Mouse (Mus musculus): ENCODE results near the gene Anks1b. TPM values are rescaled to one million over a fixed set of nuclear protein-coding genes. Genes with fewer than 3 reads are reported as not detected.

The Anks1b gene
- polyA plus RNA-seq, 1 experiment from 2014 or later, result 2.8 TPM

DNA sequence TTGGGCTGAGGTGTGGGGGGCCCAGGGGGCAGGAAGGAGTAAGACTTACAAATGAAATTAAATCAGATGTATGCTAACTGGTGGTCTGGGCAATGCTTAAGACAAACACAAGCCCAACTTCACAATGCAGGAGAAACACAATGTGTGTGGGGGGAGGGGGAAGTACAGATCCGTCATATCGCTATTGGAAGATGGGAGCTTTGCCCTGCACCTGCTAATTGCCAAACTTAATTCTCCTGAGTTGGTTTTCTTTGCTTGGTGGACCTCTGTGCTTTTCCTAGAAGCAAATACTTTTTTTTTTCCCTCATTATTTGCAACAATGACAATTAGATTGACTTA, 957.9 kb downstream of the Anks1b start:
- peaks cover 71% of the 10 kb centered on the region for H3K27me3 ChIP-seq
- no peaks in the 10 kb centered on the region for H3K36me3 ChIP-seq
- 8% methylated on average over 2 of the region's 2 CpGs for WGBS
- no peak for ATAC-seq (ENCODE audit: insufficient number of reproducible peaks, insufficient read depth, low FRiP score, low TSS enrichment)
- H3K4me2 ChIP-seq (replicated peaks), result no peak overlapping the region
- no peak overlapping the region for H3K9ac ChIP-seq
- H3K9me3 ChIP-seq, result no peaks in the 10 kb centered on the region
- no peak overlapping the region for H3K27ac ChIP-seq
- no peak overlapping the region for H3K4me3 ChIP-seq
- H3K4me1 ChIP-seq, result 0 out of 2 replicates have a peak, but pooled peaks cover 3% of the 10 kb centered on the region

DNA sequence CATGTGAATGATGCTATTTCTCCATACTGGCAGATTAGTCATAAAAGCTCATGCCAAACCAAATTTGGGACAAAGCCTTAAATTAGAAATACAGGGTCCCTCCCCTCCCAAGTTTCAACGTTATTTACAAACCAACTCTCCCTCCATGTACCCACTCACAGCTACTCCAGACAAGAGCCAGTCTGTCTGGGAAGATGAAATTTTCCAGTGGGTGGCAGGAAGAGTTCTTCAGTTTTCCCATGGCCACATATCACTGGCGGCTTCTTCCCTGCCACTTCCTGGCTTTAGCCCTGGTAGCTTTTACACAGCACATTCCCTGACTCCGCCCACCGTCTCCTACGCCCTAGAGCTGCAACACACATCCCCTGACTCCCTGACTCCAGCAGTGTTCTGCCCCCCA, 961.0 kb downstream of the Anks1b start:
- Histone ChIP-seq H3K27me3 (peaks cover 43% of the 10 kb centered on the region), H3K9me3 (no peaks in the 10 kb centered on the region), H3K9ac (no peak overlapping the region), H3K4me3 (no peak overlapping the region), H3K4me1 (no peaks in the 10 kb centered on the region), H3K4me2 (replicated peaks) (no peak overlapping the region), H3K27ac (no peak overlapping the region), H3K36me3 (no peaks in the 10 kb centered on the region)
- no peak for ATAC-seq (ENCODE audit: insufficient number of reproducible peaks, insufficient read depth, low FRiP score, low TSS enrichment)
- WGBS, result 26% methylated on average over 5 of the region's 5 CpGs

DNA sequence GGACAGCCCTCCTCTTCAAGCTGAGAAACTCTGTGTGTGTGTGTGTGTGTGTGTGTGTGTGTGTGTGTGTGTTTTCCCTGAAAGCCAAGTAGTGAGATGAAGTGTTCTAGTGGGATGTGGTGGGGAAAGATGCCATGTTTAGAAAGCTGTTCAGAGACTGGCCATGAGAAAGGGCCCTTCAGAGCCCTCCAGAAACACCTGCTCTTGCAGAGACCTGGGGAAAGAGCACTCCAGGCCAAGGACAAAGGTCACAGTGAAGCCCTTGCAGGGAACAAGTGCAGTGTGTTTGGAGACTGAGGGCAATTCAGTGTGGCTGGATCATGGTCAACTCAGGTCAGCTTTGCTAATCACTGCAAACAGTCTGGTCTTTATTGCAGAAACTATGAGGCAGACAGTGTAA, 961.9 kb downstream of the Anks1b start:
- H3K27ac ChIP-seq, result no peak overlapping the region
- peaks cover 35% of the 10 kb centered on the region for H3K27me3 ChIP-seq
- H3K4me2 ChIP-seq (replicated peaks), result no peak overlapping the region
- ATAC-seq (ENCODE audit: insufficient number of reproducible peaks, insufficient read depth, low FRiP score, low TSS enrichment), result no peak
- no peaks in the 10 kb centered on the region for H3K36me3 ChIP-seq
- no peaks in the 10 kb centered on the region for H3K9me3 ChIP-seq
- H3K4me1 ChIP-seq, result no peaks in the 10 kb centered on the region
- H3K9ac ChIP-seq, result no peak overlapping the region
- H3K4me3 ChIP-seq, result no peak overlapping the region

DNA sequence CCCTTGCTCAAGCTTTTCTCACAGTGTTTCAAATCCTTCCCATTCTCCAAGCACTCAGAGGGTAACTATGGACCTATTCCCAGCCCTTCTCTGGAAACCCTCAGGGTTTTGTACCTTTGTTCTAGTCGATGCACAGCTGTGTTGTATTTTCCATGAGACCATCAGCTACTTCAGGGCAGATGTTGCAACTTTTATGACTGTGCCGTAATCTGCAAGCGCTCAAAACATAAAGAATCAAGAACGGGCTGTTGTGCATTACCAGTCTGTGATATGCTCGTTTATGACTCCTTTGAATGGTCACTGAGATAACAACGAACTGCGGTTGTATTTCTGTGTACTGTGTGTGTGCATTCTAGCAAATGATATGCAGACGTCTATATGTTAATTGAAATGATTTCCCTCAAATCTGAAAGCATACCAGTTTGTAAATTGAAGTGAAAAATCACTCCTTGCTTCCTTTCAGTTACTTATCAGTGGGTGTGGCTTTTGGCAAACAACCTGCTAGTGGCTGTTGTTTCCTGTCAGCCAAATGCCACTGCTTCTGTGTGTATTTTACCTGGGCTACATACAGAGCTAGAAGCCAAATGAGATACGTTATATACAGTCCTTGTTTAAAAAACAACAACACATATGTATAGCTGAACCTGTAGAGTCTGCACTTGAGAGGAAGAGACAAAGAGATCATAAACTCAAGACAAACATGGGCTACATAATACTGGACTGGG, 966.5 kb downstream of the Anks1b start:
- 80% methylated on average over 9 of the region's 9 CpGs for WGBS
- Histone ChIP-seq H3K4me2 (replicated peaks) (no peak overlapping the region), H3K9me3 (peaks cover 6% of the 10 kb centered on the region; the same call in 1 of the 2 replicates), H3K36me3 (no peaks in the 10 kb centered on the region), H3K27ac (no peak overlapping the region), H3K27me3 (no peaks in the 10 kb centered on the region), H3K4me1 (no peaks in the 10 kb centered on the region), H3K9ac (no peak overlapping the region), H3K4me3 (no peak overlapping the region)
- no peak for ATAC-seq (ENCODE audit: insufficient number of reproducible peaks, insufficient read depth, low FRiP score, low TSS enrichment)

DNA sequence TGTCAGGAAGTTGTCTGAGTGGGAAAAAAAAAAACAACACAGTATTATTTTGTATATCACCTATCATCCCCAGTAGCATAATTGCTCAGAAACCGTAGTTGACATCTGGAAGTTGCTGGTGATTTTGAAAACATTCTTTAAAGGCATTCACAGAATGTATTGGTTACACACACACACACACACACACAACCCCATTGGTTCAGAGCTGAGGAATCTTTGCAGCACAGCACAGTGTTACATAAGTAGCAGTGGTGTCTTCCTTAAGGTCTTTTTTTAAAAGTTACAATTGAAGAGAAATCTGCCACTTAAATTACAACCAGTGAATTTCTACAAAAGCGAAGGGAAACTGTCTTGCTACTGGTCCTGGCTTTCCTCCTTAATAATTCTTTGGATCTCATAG, 969.1 kb downstream of the Anks1b start:
- Histone ChIP-seq H3K4me1 (no peaks in the 10 kb centered on the region), H3K36me3 (no peaks in the 10 kb centered on the region), H3K4me2 (replicated peaks) (no peak overlapping the region), H3K9me3 (peaks cover 6% of the 10 kb centered on the region; the same call in 1 of the 2 replicates), H3K27me3 (no peaks in the 10 kb centered on the region), H3K9ac (no peak overlapping the region), H3K27ac (no peak overlapping the region), H3K4me3 (no peak overlapping the region)
- no peak for ATAC-seq (ENCODE audit: insufficient number of reproducible peaks, insufficient read depth, low FRiP score, low TSS enrichment)
- WGBS, result 76% methylated on average over 2 of the region's 2 CpGs

DNA sequence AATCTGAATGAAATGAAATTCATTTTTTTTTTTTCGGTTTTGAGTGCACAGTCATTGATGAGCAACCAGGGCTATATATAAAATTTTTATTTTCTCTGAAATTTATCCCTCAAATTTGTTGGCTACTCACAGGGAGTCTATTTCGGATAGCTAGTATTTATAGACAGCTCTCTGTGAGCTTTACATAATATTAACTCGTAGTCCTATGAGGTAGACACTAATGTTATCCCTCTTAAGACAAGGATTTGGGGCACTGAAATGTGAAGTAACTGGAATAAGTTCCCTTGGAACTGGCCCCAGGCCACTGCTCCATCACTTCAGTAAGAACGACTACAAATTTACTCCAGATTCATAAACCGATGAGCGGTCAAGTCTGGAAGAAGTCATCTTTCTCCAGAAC, 977.8 kb downstream of the Anks1b start:
- ATAC-seq (ENCODE audit: insufficient number of reproducible peaks, insufficient read depth, low FRiP score, low TSS enrichment), result no peak
- Histone ChIP-seq H3K4me1 (no peaks in the 10 kb centered on the region), H3K36me3 (no peaks in the 10 kb centered on the region), H3K9me3 (no peaks in the 10 kb centered on the region), H3K4me3 (no peak overlapping the region), H3K4me2 (replicated peaks) (no peak overlapping the region), H3K27me3 (no peaks in the 10 kb centered on the region), H3K27ac (no peak overlapping the region), H3K9ac (no peak overlapping the region)
- 91% methylated on average over 6 of the region's 6 CpGs for WGBS

DNA sequence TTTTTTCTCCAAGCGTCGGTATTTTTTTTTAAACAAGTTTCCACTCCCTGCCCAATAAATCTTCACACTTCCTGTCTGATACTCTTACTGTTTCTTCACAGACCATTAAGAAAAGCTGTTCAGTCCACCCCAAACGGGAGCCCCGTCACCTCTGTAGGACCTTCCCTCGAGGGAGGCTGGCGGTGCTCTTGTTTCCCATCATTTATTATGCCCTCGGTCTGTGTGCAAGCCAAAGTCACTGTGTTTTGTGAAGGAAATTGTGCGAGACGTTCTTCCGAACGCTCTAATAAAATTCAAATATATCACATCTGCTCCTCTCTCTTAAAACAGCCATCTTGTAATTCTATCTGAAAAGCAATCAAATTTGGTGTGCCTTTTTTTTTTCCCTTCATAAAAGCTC, 978.7 kb downstream of the Anks1b start:
- Histone ChIP-seq H3K4me3 (no peak overlapping the region), H3K9ac (no peak overlapping the region), H3K4me2 (replicated peaks) (no peak overlapping the region), H3K27ac (no peak overlapping the region), H3K36me3 (no peaks in the 10 kb centered on the region), H3K9me3 (no peaks in the 10 kb centered on the region), H3K27me3 (no peaks in the 10 kb centered on the region), H3K4me1 (no peaks in the 10 kb centered on the region)
- ATAC-seq (ENCODE audit: insufficient number of reproducible peaks, insufficient read depth, low FRiP score, low TSS enrichment), result no peak
- WGBS, result 73% methylated on average over 11 of the region's 11 CpGs

DNA sequence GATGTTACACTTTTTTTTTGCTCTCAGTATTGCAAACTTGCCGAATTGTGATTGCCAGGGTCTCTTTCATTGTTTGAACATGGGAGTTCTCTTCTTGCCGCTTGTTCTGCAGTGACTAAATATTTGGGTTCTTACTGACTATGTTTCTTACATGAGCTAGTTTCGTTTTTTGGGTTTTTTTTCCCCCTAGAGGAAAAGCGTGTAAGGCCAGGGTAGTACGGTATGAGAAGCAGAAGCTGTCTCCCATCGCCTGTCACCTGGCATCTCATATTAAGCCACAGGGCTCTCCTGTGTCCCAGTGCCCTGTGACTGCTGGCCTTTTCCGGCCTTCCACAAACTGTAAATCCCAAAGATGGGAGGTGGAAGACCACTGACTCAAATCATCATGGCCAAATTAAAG, 979.1 kb downstream of the Anks1b start:
- 85% methylated on average over 7 of the region's 7 CpGs for WGBS
- ATAC-seq (ENCODE audit: insufficient number of reproducible peaks, insufficient read depth, low FRiP score, low TSS enrichment), result no peak
- H3K27me3 ChIP-seq, result no peaks in the 10 kb centered on the region
- H3K9me3 ChIP-seq, result no peaks in the 10 kb centered on the region
- no peaks in the 10 kb centered on the region for H3K4me1 ChIP-seq
- no peak overlapping the region for H3K4me3 ChIP-seq
- no peak overlapping the region for H3K27ac ChIP-seq
- no peak overlapping the region for H3K4me2 ChIP-seq (replicated peaks)
- H3K9ac ChIP-seq, result no peak overlapping the region
- no peaks in the 10 kb centered on the region for H3K36me3 ChIP-seq

DNA sequence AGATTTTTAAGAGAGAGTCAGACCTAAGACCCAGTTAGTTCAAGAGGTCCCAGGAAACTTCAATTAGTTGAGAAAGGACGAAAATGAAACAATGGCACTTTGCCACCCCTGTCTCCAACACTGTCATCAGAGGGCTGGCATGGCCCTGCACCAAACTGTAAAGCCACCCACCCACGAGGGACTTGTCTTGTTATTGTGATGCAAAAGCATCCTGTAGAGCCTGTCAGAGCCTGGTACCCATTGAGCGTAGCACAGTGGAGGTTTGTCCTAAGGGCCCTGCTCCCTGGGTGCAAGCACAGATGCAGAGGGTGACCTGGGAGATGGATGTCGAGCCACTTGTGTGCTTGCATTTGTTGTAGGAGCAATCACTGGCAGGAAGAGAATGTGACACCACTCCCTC, 983.4 kb downstream of the Anks1b start:
- no peak for ATAC-seq (ENCODE audit: insufficient number of reproducible peaks, insufficient read depth, low FRiP score, low TSS enrichment)
- WGBS, result 41% methylated on average over 4 of the region's 4 CpGs

DNA sequence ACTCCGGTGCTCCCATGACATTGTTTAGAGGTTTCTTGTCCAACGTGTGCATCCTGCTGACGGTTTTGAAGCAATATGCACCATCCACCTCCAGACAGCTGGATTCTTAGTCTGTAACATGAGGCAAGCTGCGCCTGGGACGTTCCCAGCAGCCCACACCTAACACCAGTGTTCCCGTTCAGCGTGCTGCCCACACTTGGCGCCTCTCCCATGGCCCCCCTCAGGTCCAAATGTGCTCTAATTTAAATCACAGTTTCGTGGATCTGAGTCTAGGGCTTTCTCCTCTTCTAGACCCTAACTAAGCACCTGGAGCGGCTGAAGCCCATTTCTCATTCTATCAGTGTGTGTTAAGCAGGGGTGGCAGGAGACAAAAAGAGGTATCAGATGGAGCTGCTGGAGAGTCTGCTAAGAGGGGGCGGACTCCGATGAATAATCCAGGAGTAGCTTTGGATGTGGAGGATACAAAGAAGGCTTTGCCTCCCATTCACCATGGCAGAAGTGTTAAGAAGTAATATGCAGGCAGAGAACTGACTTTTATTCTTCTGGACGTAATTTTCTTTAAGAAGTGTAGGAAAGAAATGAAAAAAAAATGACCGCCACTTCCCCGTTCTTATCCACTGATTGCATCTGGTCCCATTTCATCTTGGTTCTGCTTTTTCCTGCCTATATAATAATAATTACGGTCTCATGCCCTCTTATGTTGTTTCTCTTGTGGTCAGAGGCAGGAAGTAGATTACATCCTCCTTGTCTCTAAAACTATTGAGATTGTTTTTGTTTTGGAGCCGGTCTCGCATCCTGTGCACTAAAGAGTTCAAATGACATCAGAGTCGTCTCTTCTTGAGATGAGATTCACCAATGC, 986.6 kb downstream of the Anks1b start:
- H3K27ac ChIP-seq, result no peak overlapping the region
- H3K4me1 ChIP-seq, result no peaks in the 10 kb centered on the region
- no peak for ATAC-seq (ENCODE audit: insufficient number of reproducible peaks, insufficient read depth, low FRiP score, low TSS enrichment)
- H3K9me3 ChIP-seq, result no peaks in the 10 kb centered on the region
- no peak overlapping the region for H3K4me3 ChIP-seq
- H3K27me3 ChIP-seq, result no peaks in the 10 kb centered on the region
- H3K4me2 ChIP-seq (replicated peaks), result no peak overlapping the region
- H3K36me3 ChIP-seq, result no peaks in the 10 kb centered on the region
- H3K9ac ChIP-seq, result no peak overlapping the region
- 83% methylated on average over 19 of the region's 19 CpGs for WGBS

More for the DNA sequence above, 983.4 kb downstream of the Anks1b start:
- Histone ChIP-seq H3K9me3 (no peaks in the 10 kb centered on the region), H3K4me2 (replicated peaks) (no peak overlapping the region), H3K4me1 (no peaks in the 10 kb centered on the region), H3K27ac (no peak overlapping the region), H3K4me3 (no peak overlapping the region), H3K9ac (no peak overlapping the region), H3K36me3 (no peaks in the 10 kb centered on the region), H3K27me3 (no peaks in the 10 kb centered on the region)

DNA sequence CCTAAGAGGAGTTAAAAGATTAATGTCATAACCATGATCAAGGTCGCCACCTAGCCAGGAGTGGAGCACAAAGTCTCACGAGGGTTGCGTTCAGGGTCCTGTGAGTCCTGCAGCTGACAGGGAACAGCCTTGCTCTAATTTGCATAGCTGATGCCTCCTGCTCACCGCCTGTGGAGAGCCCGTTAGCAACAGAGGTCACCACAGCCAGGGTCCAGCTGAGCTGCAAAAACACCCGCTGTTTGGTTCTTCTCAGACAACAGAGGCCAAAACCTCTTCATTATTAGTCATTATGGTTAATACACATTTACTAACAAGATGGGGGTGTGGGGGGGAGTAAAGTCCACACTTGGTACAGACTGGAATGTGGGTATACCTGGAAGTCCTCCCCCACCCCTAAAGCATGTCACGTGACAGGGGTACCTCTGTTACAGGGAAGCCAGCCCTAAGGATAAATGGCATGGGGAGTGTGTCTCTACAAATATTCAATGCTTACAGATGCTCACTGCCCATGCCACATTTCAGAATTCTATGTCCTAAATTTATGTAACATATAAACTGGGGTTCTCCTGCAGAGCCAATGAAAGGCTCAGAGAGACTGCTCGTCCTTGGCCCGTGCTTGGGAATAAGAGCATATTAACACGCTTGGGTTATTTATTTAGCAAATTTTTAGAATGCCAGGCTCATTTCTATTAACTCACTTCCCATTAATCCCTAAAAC, 990.7 kb downstream of the Anks1b start:
- no peaks in the 10 kb centered on the region for H3K36me3 ChIP-seq
- H3K9ac ChIP-seq, result no peak overlapping the region
- H3K4me1 ChIP-seq, result no peaks in the 10 kb centered on the region
- no peaks in the 10 kb centered on the region for H3K9me3 ChIP-seq
- ATAC-seq (ENCODE audit: insufficient number of reproducible peaks, insufficient read depth, low FRiP score, low TSS enrichment), result no peak
- H3K4me3 ChIP-seq, result no peak overlapping the region
- no peak overlapping the region for H3K4me2 ChIP-seq (replicated peaks)
- 18% methylated on average over 10 of the region's 10 CpGs for WGBS
- no peak overlapping the region for H3K27ac ChIP-seq
- no peaks in the 10 kb centered on the region for H3K27me3 ChIP-seq

DNA sequence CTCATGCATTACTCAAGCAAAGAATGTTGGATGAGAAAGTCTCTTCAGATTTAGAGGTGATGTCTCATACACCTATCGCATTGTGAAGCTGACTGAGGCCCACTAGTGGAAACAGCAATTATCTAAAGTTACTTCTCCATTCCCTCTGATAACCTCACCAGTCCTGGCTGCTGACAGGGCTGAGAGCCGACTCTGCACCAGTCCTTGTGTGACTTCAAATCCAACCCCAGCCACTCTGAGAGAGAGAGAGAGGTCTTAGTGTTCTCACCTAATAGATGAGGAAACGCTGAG, 991.2 kb downstream of the Anks1b start:
- ATAC-seq (ENCODE audit: insufficient number of reproducible peaks, insufficient read depth, low FRiP score, low TSS enrichment), result no peak
- no peaks in the 10 kb centered on the region for H3K9me3 ChIP-seq
- H3K27ac ChIP-seq, result no peak overlapping the region
- H3K4me3 ChIP-seq, result no peak overlapping the region
- no peaks in the 10 kb centered on the region for H3K27me3 ChIP-seq
- no peaks in the 10 kb centered on the region for H3K4me1 ChIP-seq
- H3K4me2 ChIP-seq (replicated peaks), result no peak overlapping the region
- H3K9ac ChIP-seq, result no peak overlapping the region
- no peaks in the 10 kb centered on the region for H3K36me3 ChIP-seq
- WGBS, result 29% methylated on average over 3 of the region's 3 CpGs

Data from embryonic facial prominence, embryonic 12.5 days (tissue).